Mouse (Mus musculus) granulocyte monocyte progenitor cell, adult 5-6 weeks (primary cell): ENCODE results near the gene Uqcc1. TPM values are rescaled to one million over a fixed set of nuclear protein-coding genes. Genes with fewer than 3 reads are reported as not detected.
"Not testable (repeated sequence)": the region's sequence is repeated elsewhere in the genome, so short reads cannot be mapped to it uniquely, and the experiment has no call there.

ENCODE experiments used
- ATAC-seq: replicated peaks from 2 replicates; pipeline ENCODE4 v1.8.0; 2016; ENCODE audit warnings: mild to moderate bottlenecking, moderate TSS enrichment, inconsistent platforms; ENCODE audit not compliant: poor library complexity, severe bottlenecking
- total RNA-seq, 2 experiments: library from RNA; stranded (forward) in 1 of 2; stranded (reverse) in 1 of 2; fragments of 200-712, 200-1000 nt in 1 of 2; fragments of >200 nt in 1 of 2; fragmentation: Nextera tagmentation in 1 of 2; gene quantifications; 2 replicates each; pipeline ENCODE4 v1.2.3; 2014 to 2017

Gene Uqcc1
- total RNA-seq, 2 experiments from 2014 or later: 39.5 to 66.6 TPM

DNA sequence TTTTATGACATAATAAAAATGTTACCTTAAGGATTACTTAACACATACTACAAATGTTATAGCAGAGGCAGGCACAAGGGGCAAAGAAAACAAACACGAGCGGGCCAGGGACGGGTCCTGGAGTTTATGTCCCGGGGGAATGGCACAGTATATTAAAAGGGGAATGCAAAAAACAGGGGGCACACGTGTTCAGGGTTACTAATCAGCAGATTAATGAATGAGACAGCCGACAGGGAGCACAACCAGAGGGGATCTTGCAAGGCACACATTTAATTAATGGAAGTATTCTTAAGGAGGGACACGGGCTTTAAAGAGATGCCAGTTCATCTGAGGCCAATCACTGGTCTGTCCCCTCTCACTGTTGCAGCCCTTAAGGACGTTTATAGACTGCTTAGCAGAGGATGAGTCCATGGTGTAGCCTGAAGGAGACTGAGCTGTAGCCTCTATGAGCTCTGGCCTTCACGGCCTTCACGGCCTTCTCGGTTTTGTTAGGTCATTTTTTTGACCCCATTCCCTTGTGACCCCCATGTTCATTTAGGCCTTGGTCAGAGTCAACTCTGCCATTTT, 66.7 kb downstream of the Uqcc1 start:
- no peak for ATAC-seq

DNA sequence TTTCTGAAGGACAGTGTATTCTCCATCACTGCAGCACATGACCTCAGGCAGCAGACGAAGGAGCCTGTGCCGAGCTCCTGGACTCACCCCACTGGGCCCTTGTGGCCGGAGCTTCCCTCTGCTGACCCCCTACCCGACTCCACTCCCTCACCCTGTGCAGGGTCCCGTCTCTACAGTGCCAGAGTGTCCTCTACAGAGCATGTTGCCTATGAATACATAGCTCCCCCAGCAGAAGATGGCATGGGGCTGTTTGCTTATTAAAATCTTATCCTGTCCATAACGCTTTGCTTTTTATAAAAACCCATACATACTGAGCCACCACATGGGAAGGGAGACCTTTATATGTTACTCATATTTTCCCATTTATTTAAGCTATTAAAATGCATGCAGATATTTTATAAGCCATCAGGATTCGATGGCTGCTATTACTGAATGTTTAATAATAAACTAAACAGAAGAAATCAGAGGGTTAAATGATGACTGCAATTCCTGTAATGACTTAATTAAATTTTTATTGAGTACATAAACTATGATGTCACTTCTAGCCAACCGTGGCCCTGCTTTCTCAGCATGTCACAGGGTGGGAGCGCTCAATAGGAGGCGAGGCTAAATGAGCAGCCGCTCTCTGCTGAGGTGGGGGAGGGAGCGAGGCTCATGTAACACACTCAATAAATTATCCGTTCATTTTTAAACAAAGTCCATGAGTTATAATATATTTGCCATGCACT, 67.4 kb downstream of the Uqcc1 start:
- ATAC-seq: no peak

DNA sequence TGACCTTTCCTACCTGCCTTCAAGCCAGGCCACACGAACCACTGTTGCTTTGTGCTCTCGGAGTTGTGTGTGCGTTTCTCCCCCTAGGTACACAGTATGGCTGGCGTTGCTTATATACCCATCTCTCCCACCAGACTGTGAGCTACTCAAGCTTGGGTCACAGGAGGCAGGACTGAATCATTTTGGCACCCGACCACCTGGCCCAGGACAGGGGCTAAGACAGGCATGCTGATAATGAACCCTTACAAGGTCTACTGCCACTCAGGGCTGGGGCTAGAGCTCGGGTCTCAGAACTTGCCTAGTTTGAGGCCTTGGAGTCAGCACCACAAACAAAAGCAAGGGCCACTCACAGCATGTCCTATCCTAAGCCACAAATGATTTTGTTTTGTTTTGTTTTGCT, 68.5 kb downstream of the Uqcc1 start:
- ATAC-seq: no peak

DNA sequence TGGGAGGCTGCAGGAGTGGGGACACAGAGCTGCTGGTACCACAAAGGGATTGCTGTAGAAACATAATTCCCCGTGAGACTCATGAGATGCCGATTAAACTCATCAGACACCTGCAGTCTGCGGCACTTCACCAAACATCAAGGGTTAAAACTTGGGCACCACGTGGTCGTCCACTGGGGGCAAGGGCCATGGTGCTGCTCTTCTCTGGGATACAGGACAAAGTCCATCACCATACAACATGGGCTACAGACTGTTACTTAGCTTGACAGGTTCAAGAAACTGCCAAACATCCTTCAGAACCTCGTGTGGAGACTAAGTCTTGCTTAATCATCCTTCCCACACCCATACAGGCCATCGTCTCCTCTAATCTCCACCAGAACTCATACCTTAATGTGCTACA, 70.0 kb downstream of the Uqcc1 start:
- no peak for ATAC-seq

DNA sequence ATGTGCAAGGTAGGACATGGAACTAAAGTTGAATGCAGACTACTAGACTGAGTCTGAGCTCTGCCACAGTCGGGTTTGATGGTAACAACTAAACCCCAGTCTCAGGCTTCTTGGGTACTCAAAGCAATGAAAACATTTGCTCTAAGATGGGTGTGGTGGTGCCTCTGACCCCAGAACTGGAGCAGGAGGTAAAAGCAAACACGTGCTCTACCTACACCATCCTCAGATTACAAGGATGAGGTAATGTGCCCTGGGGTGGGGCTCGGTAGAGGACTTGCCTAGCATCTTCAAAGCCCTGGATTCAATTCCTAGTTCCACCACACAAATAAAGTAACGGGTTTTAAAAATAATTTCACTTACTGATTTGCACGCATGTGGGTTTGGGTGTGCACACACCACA, 77.6 kb downstream of the Uqcc1 start:
- no peak for ATAC-seq

DNA sequence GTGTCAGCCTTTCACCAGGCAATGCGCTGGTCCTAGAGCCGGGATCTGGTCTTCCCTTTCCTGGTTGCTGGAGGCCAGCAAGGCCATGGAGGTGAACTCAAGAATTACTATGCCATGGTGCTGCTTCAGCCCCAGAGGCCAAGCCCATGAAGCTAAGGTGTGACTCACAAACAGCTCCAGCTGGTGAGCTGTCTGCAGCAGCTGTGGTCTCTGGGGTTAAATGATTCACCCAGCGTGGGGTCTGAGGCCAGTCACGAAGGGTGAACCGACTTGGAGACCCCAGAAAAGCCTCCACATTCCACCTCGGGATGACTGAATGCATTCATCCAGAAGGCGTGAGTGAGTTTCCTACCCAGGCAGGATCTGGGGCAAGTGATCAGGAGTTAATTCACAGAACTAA, 80.0 kb downstream of the Uqcc1 start:
- no peak for ATAC-seq

DNA sequence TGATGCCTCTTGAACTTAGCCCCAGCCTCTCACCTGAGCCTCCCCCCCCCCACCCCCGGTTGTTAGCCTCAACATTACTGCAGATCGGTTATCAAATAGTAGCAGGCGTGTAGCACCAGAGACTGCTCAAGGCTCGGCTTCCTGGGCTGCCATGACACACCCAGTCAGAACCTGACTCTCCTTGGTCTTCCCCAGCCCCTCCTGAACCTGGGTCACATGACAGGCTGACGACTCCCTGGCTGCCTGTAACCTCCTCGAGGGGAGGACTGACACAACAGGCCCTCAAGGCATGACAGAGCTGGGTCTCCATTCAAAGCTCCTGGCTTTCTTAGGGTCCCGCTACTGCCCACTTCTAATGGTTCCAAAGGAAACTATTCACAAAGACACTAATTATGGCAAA, 80.6 kb downstream of the Uqcc1 start:
- ATAC-seq: no peak

DNA sequence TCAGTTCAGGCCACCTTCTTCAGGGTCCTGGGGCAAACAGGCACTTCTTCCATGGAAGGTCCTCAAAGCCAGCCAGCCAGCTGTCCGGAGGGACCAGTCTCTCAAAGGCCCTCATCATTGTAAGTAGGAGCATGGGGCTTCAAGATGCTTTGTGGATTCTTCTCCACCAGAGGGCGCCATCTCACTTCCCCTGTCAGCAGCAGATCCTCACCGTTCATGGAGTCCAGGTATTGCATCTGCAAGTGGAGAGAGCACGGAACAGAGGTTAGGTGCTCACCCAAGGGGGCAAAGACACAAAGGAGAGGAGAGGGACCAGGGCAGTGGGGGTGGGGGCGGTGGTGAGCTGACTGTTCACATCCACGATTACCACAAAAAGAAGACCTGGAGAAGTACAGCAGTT, 81.8 kb downstream of the Uqcc1 start:
- ATAC-seq: peak; percentile 65; the same call in 1 of the 2 replicates

DNA sequence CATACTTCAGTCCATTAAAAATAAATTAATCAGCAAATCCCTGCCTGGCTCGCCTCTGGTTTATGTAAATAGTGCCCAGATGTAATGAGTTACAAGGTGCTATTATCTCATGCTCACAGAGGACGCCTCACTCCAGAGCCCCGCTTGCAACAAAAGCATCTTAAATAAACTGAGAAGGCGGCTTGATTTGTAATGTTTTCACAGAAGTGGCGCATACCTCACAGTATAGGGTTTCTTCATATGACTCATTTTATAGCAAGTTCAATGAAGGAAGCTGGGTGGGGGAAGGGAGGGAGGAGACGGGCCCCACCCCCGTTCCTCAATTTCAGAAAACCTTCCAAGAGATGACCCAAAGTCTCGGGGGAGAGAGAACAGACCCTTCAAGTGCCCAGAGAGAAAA, 83.2 kb downstream of the Uqcc1 start:
- no peak for ATAC-seq

DNA sequence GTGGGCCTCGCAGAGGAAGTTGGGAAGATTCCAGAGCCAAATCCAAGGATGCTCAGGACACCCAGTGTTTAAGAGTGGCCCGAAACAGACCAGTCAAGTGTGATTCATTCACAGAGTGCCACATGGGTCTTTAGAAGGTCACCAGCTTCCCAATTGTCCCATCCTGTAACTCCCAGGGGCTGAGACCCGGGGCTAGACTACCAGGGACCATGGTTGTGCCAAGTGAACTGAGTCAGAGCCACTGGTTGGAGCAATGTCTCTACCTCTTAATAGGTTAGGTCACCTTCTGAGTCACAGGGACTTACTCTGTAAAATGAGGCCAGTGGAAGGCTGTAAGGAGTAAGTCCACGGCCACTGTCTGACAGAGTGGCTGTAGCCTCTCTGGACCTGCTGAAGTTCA, 91.1 kb downstream of the Uqcc1 start:
- no peak for ATAC-seq

DNA sequence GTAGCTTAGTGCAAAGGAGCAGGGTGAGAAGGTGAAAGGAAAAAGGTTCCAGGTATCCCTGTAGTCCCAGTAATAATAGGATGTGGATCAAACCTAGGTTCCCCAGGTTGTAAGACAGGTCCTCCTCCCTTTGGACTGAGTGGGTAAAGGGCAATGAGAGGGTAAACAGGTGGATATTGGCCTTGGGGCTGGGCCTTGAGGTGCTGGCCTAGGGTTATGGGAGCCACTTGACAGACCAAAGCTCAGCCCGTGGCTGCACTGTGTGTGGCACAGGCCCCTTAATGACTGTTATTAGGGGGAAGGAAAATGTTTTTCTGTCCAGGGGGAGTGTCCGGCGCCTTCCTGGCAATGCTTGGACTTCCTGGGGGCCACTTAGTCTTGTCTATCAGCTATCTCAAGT, 92.1 kb downstream of the Uqcc1 start:
- ATAC-seq: no peak

DNA sequence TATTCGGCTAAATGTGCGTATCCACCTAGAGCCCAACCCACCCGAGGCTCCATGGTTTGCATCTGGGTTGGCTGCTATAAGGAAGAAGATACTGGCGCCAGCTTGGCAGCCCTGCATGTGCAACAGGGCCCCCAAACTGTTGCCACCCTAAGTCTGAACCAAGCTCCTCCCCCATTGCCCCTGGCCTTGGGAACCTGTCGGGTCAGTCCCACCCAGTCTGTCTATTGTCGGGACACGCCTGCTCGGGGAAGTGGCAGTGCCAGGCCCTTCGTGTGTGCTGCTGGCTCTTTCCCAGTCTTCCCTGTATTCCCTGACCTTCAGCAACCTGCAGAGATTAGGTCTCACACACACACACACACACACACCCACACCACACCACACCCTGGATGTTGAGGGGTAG, 95.4 kb downstream of the Uqcc1 start, which contains the start of gene Fam83c:
Gene Fam83c, minus strand, starts transcription at position 123 of the 400 bp plus-strand sequence.
- no peak for ATAC-seq

DNA sequence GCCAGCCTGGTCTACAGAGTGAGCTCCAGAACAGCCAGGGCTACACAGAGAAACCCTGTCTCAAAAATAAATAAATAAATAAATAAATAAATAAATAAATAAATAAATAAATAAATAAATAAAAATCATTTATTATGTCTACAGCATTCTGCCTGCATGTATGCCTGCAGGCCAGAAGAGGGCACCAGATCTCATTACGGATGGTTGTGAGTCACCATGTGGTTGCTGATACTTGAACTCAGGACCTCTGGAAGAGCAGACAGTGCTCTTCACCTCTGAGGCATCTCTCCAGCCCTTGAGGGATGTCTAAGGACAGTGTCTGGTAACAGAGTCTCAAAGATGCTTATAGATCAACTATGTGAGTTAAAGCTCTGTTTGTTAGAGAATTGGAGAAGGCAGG, 98.0 kb downstream of the Uqcc1 start:
- not testable (repeated sequence) for ATAC-seq

DNA sequence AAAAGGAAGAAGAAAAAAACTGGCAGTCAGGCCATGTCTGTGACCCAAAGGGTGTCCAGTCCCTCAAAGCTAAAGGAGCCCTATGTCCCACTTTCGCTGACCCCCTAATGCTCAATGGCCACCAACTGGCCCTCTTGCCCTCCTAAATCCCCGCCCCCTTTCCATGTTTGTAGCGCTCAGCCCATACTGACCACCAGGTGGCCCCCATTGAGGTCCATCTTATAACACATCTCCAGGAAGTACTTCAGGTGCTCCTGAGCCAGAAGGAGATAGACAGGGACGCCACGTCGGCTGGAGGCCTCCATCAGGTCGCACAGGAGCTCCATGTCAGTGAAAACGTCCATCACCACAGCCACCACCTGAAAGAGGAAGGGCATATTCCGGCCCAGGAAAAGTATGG, 98.8 kb downstream of the Uqcc1 start:
- peak; percentile 20; the same call in 1 of the 2 replicates for ATAC-seq

DNA sequence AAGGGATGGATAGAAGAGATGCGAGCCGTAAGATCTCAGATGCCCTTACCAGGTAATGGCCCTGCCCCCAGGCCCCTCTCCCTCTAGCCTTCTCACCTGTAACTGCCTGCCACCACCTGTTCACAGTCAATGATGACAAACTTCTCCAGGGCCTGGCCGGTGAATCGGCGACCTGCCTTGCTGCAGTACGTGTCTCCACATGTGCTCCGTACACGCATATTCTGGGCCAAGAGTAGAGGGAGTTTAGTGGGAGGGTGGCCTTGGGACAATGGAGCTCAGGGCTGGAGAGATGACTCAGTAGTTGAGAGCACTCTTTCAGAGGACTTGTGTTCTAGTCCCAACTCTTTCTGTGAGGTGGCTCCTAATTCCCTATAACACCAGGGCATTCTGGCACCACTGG, 99.3 kb downstream of the Uqcc1 start:
- ATAC-seq: no peak

DNA sequence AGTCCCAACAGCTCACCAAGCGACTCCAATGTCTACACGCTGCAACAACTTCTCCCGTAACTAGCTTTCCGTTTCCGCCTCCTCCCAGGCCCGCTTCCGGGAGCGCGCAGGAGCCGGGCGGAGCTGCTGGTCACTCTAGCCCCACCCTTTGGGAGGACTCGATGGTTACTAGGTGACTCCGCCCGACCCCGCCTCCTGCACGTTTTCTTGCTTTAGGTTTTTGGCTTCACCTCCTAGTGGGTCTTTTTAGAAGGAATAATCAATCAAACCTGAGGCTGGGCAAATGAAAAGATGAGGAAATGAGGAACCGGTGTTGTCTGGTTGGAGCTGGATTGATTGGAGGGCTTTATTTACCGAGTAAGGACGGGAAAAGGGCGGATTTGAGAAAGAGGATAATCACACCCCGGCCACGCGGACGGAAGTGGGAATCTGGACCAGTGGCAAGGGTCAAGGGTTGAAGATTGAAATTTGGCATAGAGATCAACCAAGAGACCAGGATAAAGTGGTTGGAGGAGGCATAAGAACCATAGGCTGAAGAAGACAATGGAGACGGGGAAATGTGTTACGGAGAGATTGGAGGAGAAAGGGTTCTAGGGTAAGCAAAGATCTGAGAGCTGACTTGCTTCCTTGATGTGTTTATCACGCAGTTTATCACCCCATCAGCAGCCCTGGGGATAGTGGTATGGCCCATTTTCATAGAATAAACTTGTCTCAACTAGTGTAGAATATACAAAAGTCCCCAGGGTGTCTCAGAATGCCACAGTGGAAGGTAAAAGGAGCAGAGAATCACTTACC, 103.3 kb downstream of the Uqcc1 start, which contains the start of gene Eif6:
Gene Eif6, minus strand, starts transcription at position 296 of the 795 bp plus-strand sequence.
- peak; percentile 93 for ATAC-seq

DNA sequence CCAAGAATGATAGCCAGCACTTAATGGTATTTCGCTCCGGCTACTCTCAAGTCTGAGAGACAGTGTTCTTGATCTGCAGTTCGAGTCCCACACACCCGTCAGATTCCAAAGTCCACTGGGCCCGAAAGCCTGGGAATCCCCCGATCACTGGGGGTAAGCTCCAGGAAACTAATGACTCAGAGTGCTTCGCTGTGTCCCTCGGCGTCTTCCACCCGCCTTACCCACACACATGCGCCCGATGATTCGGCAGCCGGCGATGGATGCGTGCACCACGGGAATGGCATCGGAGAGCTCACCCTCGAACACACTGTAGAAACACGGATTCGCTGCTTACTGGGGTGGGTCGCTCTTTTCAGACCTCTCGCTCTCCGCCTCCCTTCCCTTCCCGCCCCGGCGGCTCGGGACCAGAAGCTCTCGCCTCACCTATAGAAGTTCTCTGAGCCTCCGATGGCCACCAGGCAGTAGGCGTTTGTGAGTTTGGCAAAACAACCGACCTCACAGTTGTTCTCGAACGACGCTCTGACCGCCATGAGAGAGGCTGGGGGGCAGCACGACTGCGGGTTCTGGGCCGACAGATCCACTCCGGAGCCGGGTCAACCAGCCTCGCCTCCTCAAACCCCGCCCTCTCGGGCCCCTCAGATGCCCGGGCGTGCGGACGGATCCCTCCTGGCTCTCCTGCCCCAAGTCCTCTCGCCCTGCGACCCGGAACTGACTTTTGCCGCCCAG, 104.0 kb downstream of the Uqcc1 start:
- ATAC-seq: peak; percentile 17

DNA sequence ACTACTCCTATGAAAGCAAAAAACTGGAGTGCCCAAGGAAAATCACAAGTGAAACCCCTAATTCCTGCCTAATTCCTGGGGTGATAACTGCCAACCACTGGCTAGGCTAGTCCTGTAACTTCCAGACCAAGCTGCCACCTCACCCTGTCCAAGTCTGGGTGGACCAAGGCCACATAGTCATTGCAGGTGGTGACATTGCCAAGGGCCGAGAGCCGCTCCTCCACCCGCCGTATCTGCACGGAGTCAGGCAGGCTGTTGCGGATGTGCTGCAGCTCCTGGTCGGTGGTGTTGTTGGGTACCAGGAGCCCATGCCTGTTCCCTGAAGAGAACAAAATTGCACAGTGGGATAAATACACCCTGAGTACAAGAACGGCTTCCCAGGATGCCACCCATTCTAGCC, 106.4 kb downstream of the Uqcc1 start:
- no peak for ATAC-seq

DNA sequence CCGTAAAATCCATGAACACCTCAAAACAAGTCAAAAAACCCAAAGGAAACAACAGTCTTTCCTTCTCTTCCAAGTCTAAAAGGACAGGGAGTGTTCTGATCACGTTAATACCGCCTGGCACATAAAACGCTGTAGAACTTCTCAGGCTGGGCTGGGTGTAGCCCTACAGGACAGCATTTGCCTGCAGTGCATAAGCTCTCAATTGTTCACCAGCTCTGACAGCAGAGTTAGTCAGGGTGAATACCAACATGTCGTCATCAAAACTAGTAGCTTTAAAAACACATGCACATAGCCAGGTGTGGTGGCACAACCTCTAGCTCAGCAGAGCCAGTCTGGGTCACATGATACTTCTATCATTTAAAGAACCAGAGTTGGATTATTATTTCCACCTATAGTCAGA, 109.3 kb downstream of the Uqcc1 start:
- ATAC-seq: no peak

DNA sequence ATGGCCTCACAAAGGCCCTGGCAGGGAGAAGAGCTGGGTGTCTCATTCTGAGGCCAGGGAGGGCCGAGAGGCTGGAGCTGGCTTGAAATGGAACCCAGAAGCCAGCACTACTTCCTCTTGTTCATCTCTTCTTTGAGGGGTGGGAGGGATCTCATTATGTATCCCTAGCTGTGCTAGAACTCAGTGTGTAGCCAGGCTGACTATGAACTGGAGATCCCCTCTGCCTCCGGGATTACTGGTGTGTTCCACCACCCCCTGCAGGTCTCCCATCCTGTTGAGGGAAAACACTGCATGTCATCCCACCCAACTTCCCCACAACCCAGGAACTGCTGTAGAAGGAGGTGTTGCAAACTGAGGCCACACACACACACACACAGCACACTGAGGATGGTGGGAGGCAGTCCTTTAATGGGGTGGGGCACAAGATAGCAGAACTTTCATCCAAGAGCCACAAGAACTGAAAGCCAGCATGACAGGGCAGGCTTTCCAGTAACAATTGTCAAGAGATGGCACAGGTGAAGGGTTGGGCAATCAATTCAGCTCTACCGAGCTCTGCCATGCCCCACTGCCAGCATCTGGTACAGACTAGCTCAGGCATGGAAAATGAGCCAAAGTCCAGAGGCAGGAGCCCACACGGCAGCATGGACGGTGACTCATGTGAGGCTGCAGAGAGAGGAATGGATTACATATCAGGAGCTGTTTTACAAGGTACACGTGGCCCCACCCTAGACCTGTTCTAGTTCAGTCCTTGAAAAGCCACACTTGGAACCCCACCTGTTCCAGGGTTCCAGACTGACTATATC, 110.5 kb downstream of the Uqcc1 start:
- ATAC-seq: peak; percentile 62

DNA sequence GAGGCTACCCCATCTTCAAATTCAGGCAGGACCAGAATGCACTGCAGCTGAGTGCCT, 110.9 kb downstream of the Uqcc1 start, which contains the start of gene BC029722:
Gene BC029722, minus strand, starts transcription at position 35 of the 57 bp plus-strand sequence.
- ATAC-seq: no peak
